Mouse (Mus musculus): Measurements from ENCODE around the gene Pla2g4c. TPM values are rescaled to one million over a fixed set of nuclear protein-coding genes. Genes with fewer than 3 reads are reported as not detected.
A peak's percentile ranks its signal among the peaks of the same experiment; 100 is the strongest.
"Not testable (repeated sequence)": the region's sequence is repeated elsewhere in the genome, so short reads cannot be mapped to it uniquely, and the experiment has no call there.

Pla2g4c gene
- 1.1 TPM in 2 replicates for polyA plus RNA-seq (2015; fragmentation: Nextera tagmentation; extraction: Ambion mirVana)

- Histone ChIP-seq H3K27me3 (no peaks in the 10 kb centered on the region), H3K27ac (no peak within 1 kb of the TSS), H3K9me3 (no peaks in the 10 kb centered on the region), H3K36me3 (no peaks in the 10 kb centered on the region), H3K4me2 (replicated peaks) (no peak within 1 kb of the TSS), H3K4me3 (no peak within 1 kb of the TSS), H3K4me1 (no peaks in the 10 kb centered on the region), H3K9ac (no peak within 1 kb of the TSS)
- 85% methylated on average over 2 of the region's 2 CpGs for WGBS
- no peak for ATAC-seq (ENCODE audit: low FRiP score, low read depth)
These were observed at the start of gene Pla2g4c for GRCm38 (mm10) chr7:13324316-13324715. Gene Pla2g4c, plus strand, starts transcription at chr7:13324655.

GRCm38 (mm10) chr7:13277081-13277480 lies 47.4 kb upstream of the Pla2g4c start, which contains the start of gene Lig1:
Gene Lig1, plus strand, starts transcription at chr7:13277283.
- 98% methylated on average over 16 of the region's 16 CpGs for whole genome bisulfite sequencing
- no peak for ATAC-seq (ENCODE audit: low FRiP score, low read depth)
- peaks cover 58% of the 10 kb centered on the region for H3K36me3 ChIP-seq

GRCm38 (mm10) chr7:13277833-13278232 lies 46.6 kb upstream of the Pla2g4c start:
- peak overlapping the region; percentile 82 for H3K4me2 ChIP-seq (replicated peaks)
- H3K27me3 ChIP-seq: no peaks in the 10 kb centered on the region
- H3K36me3 ChIP-seq: peaks cover 65% of the 10 kb centered on the region
- no peak for ATAC-seq (ENCODE audit: low FRiP score, low read depth)
- 32% methylated on average over 2 of the region's 2 CpGs for WGBS
- H3K4me3 ChIP-seq: peak overlapping the region; percentile 65
- H3K9ac ChIP-seq: peak overlapping the region; percentile 81
- H3K9me3 ChIP-seq: 0 out of 2 replicates have a peak, but pooled peaks cover 7% of the 10 kb centered on the region
- no peak overlapping the region for H3K27ac ChIP-seq
- peaks cover 5% of the 10 kb centered on the region; the same call in 1 of the 2 replicates for H3K4me1 ChIP-seq

More at GRCm38 (mm10) chr7:13277081-13277480, 47.4 kb upstream of the Pla2g4c start, which contains the start of gene Lig1:
- H3K4me1 ChIP-seq: peaks cover 5% of the 10 kb centered on the region; the same call in 1 of the 2 replicates
- peak within 1 kb of the TSS; percentile 65 for H3K4me3 ChIP-seq
- H3K9me3 ChIP-seq: 0 out of 2 replicates have a peak, but pooled peaks cover 7% of the 10 kb centered on the region
- 0 out of 2 replicates have a peak within 1 kb of the TSS, but pooled peaks have one; percentile 82 for H3K27ac ChIP-seq
- peak within 1 kb of the TSS; percentile 81 for H3K9ac ChIP-seq
- peak within 1 kb of the TSS; percentile 82 for H3K4me2 ChIP-seq (replicated peaks)
- H3K27me3 ChIP-seq: no peaks in the 10 kb centered on the region

- Histone ChIP-seq H3K27me3 (no peaks in the 10 kb centered on the region), H3K4me3 (peak within 1 kb of the TSS; percentile 65), H3K4me1 (peaks cover 5% of the 10 kb centered on the region; the same call in 1 of the 2 replicates), H3K27ac (peak within 1 kb of the TSS; percentile 82; the same call in 1 of the 2 replicates), H3K9me3 (0 out of 2 replicates have a peak, but pooled peaks cover 7% of the 10 kb centered on the region), H3K4me2 (replicated peaks) (peak within 1 kb of the TSS; percentile 82), H3K9ac (peak within 1 kb of the TSS; percentile 81), H3K36me3 (peaks cover 65% of the 10 kb centered on the region)
- under 1% methylated on average over 39 of the region's 39 CpGs for whole genome bisulfite sequencing
- ATAC-seq (ENCODE audit: low FRiP score, low read depth): peak; percentile 99
These were observed 46.1 kb upstream of the Pla2g4c start, which contains the start of gene Zswim9 for GRCm38 (mm10) chr7:13278308-13278891. Gene Zswim9, minus strand, starts transcription at chr7:13278721.

- Histone ChIP-seq H3K9ac (peak overlapping the region; percentile 81), H3K4me3 (peak overlapping the region; percentile 65), H3K4me2 (replicated peaks) (peak overlapping the region; percentile 82), H3K36me3 (peaks cover 63% of the 10 kb centered on the region)
- not testable (repeated sequence) for H3K27me3 ChIP-seq, H3K9me3 ChIP-seq, H3K27ac ChIP-seq, H3K4me1 ChIP-seq
- ATAC-seq (ENCODE audit: low FRiP score, low read depth): peak; percentile 62
- under 1% methylated on average over 19 of the region's 29 CpGs for WGBS
These were observed 45.5 kb upstream of the Pla2g4c start for GRCm38 (mm10) chr7:13278957-13279356.

GRCm38 (mm10) chr7:13288621-13289020 lies 35.8 kb upstream of the Pla2g4c start:
- H3K36me3 ChIP-seq: peaks cover 89% of the 10 kb centered on the region
- WGBS: 50% methylated on average over 5 of the region's 5 CpGs
- no peak overlapping the region for H3K4me2 ChIP-seq (replicated peaks)
- H3K4me1 ChIP-seq: no peaks in the 10 kb centered on the region
- no peak overlapping the region for H3K4me3 ChIP-seq
- H3K9ac ChIP-seq: no peak overlapping the region
- H3K27ac ChIP-seq: no peak overlapping the region
- ATAC-seq (ENCODE audit: low FRiP score, low read depth): no peak
- no peaks in the 10 kb centered on the region for H3K27me3 ChIP-seq
- no peaks in the 10 kb centered on the region for H3K9me3 ChIP-seq

- H3K4me2 ChIP-seq (replicated peaks): no peak overlapping the region
- H3K9me3 ChIP-seq: no peaks in the 10 kb centered on the region
- no peaks in the 10 kb centered on the region for H3K4me1 ChIP-seq
- no peak overlapping the region for H3K27ac ChIP-seq
- no peak overlapping the region for H3K9ac ChIP-seq
- ATAC-seq (ENCODE audit: low FRiP score, low read depth): no peak
- H3K4me3 ChIP-seq: no peak overlapping the region
- H3K27me3 ChIP-seq: no peaks in the 10 kb centered on the region
- 92% methylated on average over 1 of the region's 1 CpGs for WGBS
- peaks cover 91% of the 10 kb centered on the region for H3K36me3 ChIP-seq
These were observed 34.3 kb upstream of the Pla2g4c start for GRCm38 (mm10) chr7:13290041-13290675.

- no peaks in the 10 kb centered on the region for H3K4me1 ChIP-seq
- H3K27ac ChIP-seq: no peak overlapping the region
- WGBS: 93% methylated on average over 2 of the region's 2 CpGs
- ATAC-seq (ENCODE audit: low FRiP score, low read depth): no peak
- no peak overlapping the region for H3K9ac ChIP-seq
- H3K9me3 ChIP-seq: no peaks in the 10 kb centered on the region
- no peak overlapping the region for H3K4me2 ChIP-seq (replicated peaks)
- H3K36me3 ChIP-seq: peaks cover 92% of the 10 kb centered on the region
- H3K4me3 ChIP-seq: no peak overlapping the region
- H3K27me3 ChIP-seq: no peaks in the 10 kb centered on the region
These were observed 33.1 kb upstream of the Pla2g4c start for GRCm38 (mm10) chr7:13291370-13291769.

- no peak overlapping the region for H3K27ac ChIP-seq
- H3K9ac ChIP-seq: no peak overlapping the region
- H3K4me1 ChIP-seq: no peaks in the 10 kb centered on the region
- H3K36me3 ChIP-seq: peaks cover 100% of the 10 kb centered on the region
- 88% methylated on average over 11 of the region's 11 CpGs for WGBS
- H3K4me2 ChIP-seq (replicated peaks): no peak overlapping the region
- H3K9me3 ChIP-seq: no peaks in the 10 kb centered on the region
- no peak for ATAC-seq (ENCODE audit: low FRiP score, low read depth)
- H3K27me3 ChIP-seq: no peaks in the 10 kb centered on the region
- no peak overlapping the region for H3K4me3 ChIP-seq
These were observed 30.3 kb upstream of the Pla2g4c start for GRCm38 (mm10) chr7:13293878-13294855.

- Histone ChIP-seq H3K27me3 (no peaks in the 10 kb centered on the region), H3K27ac (no peak overlapping the region), H3K36me3 (peaks cover 100% of the 10 kb centered on the region), H3K4me2 (replicated peaks) (no peak overlapping the region), H3K9me3 (no peaks in the 10 kb centered on the region), H3K9ac (no peak overlapping the region), H3K4me3 (no peak overlapping the region), H3K4me1 (no peaks in the 10 kb centered on the region)
- ATAC-seq (ENCODE audit: low FRiP score, low read depth): no peak
- WGBS: 94% methylated on average over 7 of the region's 7 CpGs
These were observed 29.2 kb upstream of the Pla2g4c start for GRCm38 (mm10) chr7:13295256-13295655.

- no peaks in the 10 kb centered on the region for H3K4me1 ChIP-seq
- no peak overlapping the region for H3K4me3 ChIP-seq
- no peak for ATAC-seq (ENCODE audit: low FRiP score, low read depth)
- no peak overlapping the region for H3K27ac ChIP-seq
- H3K27me3 ChIP-seq: no peaks in the 10 kb centered on the region
- no peak overlapping the region for H3K4me2 ChIP-seq (replicated peaks)
- peaks cover 100% of the 10 kb centered on the region for H3K36me3 ChIP-seq
- H3K9me3 ChIP-seq: no peaks in the 10 kb centered on the region
- 93% methylated on average over 1 of the region's 1 CpGs for WGBS
- no peak overlapping the region for H3K9ac ChIP-seq
These were observed 26.8 kb upstream of the Pla2g4c start for GRCm38 (mm10) chr7:13297636-13298035.
